Mouse (Mus musculus): ENCODE results near the gene Sun1.

The Sun1 gene

DNA sequence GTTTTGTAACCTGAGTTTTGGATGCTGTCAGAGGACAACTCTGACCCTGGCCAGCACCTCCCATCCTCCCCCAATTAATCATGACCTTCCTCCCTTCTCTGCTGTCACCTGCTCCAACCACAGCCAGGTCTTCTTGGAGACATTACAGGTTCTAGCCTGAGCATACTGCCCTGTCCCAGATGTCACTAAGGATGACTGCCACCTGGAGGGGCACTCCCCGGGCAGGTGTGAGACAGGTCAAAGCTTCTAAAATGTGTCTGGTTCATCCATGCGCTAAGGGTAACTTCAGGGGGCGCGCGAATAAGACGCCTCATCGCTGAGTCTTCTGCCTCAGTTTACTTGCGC, 51.3 kb downstream of the Sun1 start:
- no peak for DNase-seq (ENCODE audit: low read depth)

DNA sequence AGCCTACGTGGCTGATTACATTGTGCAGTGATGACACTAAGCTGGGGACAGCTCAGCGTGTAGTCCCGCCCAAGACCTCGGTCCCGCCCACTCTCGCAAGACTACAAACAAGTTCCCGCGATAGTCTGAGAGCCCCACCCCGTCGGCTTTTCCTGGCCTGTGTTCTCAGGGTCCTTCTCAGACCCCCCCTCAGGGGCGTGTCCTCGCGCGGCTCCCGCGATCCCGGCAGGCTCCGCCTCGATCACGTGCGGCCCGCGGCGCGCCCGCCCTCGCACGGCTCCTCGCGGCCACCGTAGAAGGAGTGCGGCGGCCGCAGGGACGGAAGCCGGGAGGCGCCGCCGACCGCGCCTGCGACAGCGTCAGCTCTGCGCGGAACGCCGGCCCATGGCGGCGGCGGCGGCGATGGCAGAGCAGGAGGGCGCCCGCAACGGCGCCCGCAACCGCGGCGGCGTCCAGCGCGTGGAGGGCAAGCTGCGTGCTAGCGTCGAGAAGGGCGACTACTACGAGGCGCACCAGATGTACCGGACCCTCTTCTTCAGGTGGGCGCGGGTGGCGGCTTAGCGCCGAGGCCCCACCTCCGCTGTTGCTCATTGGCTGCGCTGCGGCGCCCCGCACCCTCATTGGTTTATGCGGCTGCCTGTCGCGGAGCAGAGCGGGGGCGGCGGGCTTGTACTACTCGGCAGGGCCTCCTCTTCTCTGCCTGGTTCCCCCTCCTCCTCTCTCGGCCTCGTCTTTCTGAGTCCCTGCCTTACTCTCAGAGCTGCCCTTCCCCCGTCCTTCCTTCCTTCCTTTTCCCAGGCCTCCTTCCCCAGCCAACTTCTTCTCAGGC, 51.9 kb downstream of the Sun1 start, which contains the start of gene Get4:
TSS of gene Get4 (plus strand) at position 244 of the 829 bp plus-strand sequence.
- DNase-seq (ENCODE audit: low read depth), result peak; percentile 99

DNA sequence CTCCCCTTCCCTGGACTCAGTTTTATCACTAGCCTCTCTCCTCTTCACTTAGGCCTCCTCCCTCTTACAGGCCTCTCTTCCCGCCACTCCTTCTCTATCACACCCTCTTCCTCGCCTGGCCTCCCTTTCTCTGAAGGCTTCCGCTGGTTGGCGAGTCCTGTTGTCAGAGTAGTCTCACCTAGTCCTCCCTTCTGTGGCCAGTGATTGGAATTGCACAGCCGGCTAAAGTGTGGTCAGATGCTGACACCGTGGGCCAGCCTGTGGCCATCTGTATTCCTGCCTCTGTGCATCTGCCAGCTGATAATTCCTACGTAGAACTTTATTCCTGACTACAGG, 52.4 kb downstream of the Sun1 start:
- no peak for DNase-seq (ENCODE audit: low read depth)

DNA sequence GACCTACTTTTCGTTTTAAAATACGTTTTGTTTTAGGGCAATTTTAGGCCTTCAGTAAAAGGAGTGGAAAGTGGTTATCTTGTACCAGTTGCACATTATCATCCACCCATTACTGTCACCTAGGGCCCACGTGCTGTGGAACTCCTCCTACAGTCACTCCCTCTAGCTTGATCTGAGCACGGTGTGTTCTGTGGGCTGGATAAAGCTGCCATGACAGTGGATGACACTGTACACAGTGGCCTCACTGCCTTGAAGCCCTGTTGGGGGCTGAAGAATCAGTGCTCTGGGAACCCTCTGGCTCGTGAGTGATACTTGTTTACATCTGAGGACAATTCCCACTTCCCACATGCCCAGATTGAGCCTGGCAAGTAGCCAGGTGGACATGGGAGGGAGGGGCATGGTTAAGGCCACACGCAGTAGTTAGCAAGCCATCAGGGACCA, 52.9 kb downstream of the Sun1 start:
- DNase-seq (ENCODE audit: low read depth), result peak; percentile 59

DNA sequence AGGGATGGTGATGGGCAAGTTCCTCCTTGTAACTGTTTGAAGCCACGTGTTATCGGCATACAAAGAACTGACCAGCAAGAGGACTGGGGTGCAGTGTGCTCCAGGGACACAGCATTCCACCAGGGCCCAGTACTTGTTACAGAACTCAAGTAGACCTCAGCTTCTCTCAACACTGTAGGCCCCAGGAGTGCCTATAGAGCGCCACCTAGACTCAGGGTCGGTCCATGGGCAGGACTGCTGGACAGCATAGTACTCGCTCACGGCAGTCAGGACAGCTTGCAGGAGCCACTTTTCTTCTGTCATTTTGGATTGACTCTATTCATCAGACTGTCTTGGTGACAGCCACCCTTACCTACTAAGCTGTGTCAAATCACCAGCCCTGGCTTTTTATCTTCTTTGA, 54.5 kb downstream of the Sun1 start:
- peak; percentile 37 for DNase-seq (ENCODE audit: low read depth)

DNA sequence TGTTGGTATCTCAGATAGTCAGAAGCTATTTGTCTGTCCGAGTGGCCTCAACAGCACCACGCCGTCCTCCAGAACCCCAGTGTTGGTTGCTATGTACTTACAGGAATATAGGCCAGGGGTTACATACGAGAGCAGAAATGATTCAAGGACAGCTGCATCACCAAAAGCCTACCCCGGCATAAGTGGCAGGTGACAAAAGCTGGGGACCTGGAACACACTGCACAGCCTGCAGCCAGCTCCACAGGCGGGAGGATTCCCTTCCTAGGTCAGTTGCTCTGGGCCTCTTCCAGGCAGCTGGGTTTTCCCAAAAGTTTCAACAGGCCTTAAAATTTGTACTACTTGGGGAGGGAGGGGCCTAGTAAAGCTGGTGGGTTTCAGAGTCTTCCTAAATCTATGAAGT, 55.3 kb downstream of the Sun1 start:
- DNase-seq (ENCODE audit: low read depth), result no peak

DNA sequence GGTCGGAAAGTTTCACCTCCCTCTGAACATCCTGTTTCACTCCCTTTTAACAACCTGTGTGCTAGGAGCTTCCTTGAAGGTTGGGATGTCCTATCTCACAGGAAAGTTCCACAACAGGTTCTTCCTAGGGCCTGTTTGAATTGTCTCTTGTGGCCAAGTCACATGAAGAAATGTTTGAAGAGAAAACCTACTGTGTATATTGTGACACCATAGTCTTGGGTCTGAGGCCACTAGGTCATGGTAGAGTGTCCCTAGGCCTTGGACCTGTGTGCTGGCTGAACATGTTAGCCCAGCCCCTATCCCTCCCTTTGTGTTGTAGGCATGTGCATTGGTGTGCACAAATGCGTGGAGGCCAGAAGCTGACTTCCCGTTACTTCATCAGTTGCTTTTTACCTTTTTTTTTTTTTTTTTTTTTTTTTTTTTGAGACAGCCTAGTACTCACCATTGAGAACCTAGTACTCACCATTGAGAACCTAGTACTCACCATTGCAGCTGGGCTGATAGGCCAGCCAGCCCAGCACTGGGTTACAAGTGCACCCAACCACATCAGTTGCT, 55.9 kb downstream of the Sun1 start:
- DNase-seq (ENCODE audit: low read depth), result no peak

DNA sequence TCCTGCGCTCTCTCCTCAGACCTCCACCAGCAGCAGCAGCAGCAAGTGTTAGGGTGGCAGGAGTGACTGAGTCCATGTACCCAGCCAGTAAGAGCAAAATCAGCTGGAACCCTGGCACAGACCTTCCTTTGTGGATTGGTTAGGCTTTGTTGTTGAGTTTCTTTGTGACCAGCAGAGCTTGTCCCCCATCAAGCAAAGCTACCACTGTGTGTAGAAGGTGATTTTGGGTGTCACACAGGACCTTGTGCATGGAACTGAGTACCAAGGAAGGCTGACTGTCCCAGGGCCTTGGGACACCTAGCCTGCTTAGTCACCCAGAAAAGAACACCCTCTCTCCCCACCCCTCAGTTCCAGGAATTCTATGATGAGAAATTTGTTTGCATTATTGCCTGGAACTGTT, 56.8 kb downstream of the Sun1 start:
- no peak for DNase-seq (ENCODE audit: low read depth)

DNA sequence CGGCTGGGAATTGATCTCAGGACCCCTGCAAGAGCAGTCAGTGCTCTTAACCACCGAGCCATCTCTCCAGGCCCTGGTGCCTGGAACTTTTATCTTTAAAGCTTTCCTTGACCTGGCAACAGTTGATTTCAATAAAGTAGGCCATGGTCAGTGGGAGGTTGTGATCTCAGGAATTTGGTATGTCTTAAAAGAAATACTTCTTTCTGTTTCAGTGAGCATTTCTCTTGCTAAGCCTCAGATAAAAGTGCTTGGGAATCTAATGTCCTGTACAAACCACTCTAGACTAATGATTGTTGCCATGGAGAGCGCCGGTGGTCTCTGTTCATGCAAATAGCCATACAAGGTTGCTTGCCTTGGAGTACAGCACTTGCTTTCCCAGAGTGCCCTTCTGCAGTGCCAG, 57.4 kb downstream of the Sun1 start:
- no peak for DNase-seq (ENCODE audit: low read depth)

DNA sequence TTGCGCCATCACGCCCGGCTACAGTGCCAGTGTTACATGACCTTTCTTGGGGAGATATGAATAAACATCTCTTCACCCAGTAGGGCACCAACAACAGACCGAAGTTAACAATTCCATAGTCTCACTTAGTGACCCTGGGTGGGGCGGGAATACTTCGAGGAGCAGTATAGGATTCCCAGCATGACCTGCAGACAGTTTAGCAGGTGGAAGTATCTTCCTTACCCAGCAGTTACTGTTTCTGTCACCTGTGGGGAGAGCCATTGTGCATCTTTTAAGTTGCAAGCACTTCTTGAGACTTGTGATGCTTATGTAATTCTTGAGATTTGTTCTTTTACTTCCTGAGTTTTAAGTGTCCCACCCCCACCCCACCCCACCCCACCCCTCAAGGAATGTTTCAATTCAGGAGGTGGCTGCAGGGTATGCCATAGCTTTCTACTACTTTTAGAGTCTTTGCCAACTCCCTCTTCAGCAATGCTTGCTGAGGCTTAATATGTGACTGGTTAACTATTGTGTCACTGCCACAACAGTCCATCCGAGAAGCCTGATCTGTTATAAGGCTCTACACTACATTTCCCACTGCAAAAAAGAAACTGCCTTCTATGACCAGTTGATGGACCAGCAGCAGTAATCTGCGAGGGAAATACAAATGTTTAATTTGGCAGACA, 58.1 kb downstream of the Sun1 start:
- no peak for DNase-seq (ENCODE audit: low read depth)

DNA sequence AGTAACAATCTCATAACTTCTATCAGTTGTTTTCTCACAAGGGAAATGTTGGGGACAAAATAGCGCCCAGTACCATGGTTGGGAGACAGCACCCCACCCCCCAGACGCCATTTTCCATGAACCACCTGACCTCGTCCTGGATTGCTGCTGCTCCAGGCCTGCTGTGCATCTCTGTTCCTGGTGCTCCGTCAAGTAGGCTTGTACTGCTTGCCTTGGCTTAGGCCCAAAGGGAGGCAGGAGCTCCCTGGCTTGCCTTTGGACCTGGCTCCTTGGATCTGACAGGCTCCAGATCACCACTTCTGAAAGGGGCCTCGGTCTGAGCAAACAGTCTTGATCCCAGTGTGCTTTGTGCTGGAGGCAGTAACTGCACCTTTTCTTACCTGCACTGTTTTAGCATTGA, 59.4 kb downstream of the Sun1 start:
- DNase-seq (ENCODE audit: low read depth), result no peak

DNA sequence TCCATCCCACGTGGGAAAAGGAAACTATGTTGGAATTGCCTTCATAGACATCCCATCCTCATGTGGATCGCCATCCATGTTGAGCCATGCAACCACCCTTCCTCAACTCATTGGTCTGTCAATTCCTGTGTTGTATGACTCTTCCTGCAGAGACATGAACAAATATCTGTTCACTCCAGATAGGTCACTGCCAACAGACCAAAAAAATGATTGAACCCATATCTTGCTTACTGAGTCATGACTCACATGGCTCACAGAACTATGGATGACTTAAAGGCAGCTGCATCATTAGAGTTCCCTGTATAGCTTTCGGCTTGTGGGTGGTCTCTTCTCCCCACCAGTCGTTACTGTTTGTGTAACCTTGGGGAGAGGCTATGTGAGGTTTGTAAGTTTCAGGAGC, 61.0 kb downstream of the Sun1 start:
- DNase-seq (ENCODE audit: low read depth), result no peak

DNA sequence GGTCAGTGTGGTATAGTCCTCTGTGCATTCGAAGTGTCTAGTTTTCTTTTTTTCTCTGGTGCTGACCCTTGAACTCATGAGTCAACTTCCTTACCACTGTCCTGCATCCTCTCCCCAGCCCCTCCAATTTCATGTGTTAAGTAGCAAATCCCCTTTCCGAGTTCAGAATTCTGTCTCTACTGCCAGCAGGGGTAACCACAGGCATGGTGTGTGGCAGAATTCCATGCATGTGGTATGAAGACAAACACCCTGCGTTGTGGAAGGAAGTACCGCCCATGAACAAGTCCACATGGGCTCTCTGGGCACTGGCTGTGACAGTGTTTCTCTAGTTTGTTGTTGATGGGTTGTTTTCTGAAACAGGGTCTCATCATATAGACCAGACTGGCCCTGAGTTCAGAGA, 67.2 kb downstream of the Sun1 start:
- peak; percentile 33 for DNase-seq (ENCODE audit: low read depth)

DNA sequence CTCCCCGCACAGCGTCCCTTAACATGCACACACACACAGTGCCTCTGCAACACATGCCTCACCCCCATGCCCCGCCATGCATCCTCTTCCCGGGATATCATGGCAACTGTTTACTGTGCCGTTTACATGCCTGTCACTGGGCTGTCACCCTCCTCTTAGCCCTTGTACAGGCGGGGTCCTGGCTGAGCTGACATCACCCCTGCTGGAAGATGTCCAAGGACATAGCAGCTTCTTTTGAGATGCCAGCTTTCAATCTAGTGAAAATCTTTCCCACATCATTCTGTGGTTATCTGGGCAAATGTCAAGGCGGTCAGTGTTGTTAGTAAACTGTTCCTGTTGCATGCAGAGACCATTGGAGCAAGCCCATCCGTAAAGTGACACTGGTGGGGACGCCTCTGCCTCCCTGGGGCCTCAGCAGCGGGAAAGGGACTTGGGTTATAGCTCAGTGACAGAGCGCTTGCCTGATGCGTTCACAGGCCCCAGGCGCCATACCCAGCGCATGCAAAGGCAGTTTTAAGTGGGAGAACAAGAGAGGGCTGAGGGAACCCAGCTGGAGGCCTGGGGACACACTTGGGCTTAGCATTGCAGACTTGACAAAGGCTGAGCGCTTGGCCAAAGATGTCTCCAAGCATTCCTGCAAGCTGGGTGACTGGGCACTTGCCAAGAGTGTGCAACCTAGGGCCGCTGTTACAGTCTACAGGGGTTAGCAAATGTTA, 70.5 kb downstream of the Sun1 start:
- DNase-seq (ENCODE audit: low read depth), result no peak

DNA sequence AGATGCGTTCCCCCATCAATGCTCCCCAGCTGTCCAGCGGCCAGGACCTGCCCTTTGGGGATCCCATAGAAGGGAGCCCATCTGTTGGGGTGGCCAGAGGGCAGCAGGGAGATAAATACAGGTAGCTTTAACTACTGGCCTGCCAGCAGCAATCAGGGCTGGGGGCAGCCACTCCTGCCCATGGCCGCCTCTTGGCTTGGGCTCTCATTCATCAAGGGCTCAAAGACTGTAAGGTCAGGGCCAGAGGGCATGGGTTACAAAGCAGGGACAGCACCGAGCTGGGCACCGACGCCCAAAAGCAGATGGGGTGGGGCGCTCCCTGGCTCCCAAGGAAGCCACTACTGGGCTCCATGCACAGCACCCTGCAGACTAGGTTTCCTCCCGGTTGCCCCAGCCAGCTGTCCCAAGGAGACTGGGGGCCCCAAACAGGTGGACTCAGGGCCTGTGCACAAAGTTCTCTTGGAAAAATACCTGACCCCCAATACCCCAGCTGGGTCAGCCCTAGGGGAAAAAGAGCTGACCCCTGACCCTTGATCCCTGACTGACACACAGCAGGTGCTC, 71.6 kb downstream of the Sun1 start:
- no peak for DNase-seq (ENCODE audit: low read depth)

DNA sequence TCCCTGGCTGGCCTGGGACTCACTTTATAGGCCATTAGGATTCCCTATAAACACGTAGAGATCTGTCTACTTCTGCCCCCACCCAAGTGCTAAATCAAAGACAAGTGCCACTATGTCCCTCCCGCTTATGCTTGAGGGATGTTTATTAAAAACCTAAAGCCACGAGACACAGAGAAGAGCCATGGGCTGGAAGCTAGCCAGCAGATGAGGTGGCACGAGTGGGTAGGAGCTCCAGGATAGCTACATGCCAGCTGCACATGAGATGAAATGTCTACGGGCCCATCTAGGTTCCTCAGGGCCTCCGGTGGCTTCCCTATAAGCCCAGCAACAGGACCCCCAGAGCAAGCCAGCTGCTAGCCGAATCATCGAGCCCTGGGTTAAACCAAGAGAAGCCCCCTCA, 76.8 kb downstream of the Sun1 start:
- DNase-seq (ENCODE audit: low read depth), result no peak

DNA sequence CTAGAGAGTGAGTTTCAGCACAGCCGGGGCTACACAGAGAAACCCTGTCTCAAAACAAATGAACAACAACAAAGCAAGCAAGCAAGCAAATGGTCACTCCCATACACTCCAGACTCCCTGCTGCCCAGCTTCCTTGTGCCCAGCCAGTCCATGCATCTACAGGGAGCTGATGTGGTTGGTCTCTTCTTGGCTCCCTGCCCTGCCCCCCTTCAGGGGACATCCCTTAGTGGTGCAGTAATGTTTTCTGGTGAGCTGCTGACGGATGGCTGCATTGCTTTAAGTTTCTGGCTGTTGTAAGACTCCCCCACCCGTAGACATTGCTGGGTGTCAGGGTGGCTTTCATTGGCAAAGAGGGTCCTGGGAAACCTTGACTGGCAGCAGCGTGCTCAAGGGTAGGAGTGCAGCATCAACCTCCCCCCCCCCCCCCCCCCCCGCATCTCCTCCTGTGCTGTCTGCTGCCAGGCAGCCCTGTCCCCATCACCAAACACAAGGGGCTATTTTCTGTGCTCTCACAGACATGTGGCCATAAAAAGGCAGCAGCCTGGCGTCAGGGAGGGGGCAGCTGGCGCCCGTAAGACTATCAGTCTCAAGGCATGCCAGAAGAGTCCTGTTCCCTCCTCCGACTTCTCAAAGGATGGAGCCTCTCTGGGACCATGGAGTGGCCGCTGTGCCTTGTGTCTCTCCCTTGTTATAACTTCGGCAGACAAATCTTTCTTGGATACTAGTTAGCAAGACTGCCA, 81.1 kb downstream of the Sun1 start:
- no peak for DNase-seq (ENCODE audit: low read depth)

DNA sequence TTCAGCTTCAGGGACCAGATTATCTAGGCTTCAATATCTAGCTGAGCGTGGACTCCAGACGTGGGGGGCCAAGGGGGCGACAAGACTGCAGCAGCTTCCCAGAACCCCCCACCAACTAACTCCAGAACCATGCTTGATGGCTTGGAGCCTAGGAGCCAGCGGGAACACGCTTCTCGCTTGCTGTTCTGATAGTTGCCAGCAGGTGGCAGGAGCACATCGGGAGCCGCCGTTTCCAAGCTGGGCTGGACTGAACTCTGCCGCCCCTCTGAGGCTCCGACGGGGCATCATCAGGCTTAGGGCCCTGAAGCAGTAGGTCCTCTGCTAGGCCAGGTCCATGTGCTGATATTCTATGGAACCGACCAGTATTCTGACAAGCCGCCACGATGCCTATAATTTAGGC, 81.8 kb downstream of the Sun1 start:
- peak; percentile 84 for DNase-seq (ENCODE audit: low read depth)

DNA sequence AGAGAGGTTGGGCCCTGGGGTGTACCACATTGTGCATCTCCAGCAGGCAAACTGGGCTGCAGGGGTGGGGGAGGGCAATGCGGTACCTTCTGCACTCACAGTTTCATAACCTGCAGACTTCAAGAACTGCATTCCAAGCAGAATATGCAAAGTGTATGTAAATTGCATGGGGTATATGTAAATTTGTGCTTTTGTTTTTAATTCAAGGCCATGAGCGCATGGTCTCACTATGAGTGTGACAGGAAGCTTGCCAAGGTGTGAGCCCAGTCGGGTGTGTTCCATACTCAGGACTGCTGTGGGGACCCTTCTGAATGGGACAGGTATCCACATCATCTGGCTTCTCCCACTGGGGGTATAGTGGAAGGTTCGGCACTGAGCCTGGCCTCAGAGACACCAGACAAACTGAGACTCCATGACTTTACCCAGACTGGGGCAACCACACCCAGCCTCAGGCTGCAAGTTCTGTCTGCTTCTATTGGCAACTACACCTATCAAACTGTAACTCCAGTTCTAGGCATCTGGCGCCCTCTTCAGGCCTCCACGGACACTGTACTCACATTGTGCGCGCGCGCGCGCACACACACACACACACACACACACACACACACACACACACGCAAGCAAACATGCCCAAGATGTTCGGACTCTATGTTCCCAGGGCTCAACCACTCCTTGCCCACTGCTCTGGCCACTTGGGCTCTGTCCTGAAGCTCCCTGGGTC, 83.2 kb downstream of the Sun1 start:
- no peak for DNase-seq (ENCODE audit: low read depth)

DNA sequence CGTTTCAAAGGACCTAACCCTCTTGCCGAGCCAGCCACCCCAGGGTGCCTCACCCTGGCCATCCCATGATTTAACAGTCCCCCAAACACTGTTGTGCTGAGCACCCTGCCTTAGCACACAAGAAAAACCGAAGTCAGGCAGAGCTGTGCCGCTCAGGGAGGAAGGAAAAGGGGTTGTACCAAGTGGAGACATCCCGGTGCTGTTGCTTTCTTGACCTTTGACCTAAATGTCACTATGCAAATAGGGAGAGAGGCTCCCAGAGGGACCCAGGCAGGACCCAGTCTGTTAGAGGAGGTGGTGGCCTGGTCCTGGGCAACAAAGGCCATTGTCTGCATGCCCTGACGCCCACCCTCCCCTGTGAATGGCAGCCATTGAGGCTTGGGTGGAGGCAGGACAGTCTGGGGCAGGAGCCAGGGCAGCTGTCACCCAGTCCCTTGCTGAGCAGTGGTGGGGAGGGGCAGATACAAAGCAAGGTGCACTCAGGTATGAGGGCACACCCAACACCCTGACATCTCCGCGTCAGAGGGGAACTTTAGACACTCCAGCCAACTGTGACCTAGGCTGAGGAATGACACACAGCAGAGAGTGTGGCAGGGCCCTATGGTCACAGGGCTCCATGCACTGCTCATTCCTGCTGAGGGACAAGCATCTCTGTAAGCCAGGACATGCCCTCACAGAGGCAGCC, 85.1 kb downstream of the Sun1 start:
- peak; percentile 36 for DNase-seq (ENCODE audit: low read depth)

Data from 416B (cell line).